13 mouse cellular contexts compared by ENCODE assay signal in the genomic region with DNA sequence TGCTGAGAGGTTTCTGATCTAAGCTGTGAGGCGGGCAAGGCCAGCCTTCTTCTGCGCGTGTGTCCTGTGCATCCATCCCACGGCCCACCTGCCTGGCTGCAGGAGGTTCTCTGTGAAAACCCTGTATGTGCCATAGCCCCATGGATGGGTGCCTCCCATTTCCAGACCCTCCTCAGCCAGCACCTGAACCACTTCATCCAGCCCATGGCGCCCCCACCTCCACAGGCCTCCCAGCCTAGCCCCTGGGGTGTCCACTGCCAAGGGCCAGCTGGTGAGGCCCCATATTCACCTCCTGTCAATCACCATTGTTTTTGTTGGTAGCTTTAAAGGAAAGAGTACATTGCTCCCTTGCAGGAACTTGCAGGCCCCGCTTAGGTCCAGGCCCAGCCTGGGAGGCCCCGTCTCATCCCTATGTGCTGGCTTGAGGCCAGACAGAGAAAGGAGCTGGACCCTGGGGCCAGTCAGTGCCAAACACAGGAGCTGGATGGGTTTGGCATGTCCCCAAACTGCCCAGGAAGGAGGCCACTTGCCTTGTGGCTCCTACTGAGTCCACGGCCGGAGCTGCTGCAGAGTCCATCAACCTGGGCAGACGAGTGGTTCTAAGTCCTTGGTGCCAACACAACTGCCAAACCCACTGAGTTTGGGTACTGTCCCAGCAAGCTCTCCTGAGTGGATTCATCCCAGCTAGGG. TPM values are rescaled to one million over a fixed set of nuclear protein-coding genes. Genes with fewer than 3 reads are reported as not detected.
A peak's percentile ranks its signal among the peaks of the same experiment; 100 is the strongest.
DNase-seq lines count a peak whose midpoint lies in the region; ATAC-seq lines count a peak whose summit lies in the region.
"Had no signal": no experiment of that assay in that cellular context is flagged by ENCODE, and none has a peak within 500 bp of the region (broad histone marks: within the 10 kb centered on the region; RNA-seq: fewer than 3 reads in every experiment).

No protein-coding gene starts in this region.

- H3K36me3 ChIP-seq in embryonic facial prominence, embryonic 13.5 days, result peaks cover 52% of the 10 kb centered on the region
- peaks cover 31% of the 10 kb centered on the region for H3K36me3 ChIP-seq in embryonic facial prominence, embryonic 10.5 days (replicated peaks)
- H3K36me3 ChIP-seq in heart, embryonic 13.5 days, result peaks cover 22% of the 10 kb centered on the region
- H3K36me3 ChIP-seq: G1E had no signal

- peak overlapping the region; percentile 32; the same call in 1 of the 2 replicates for H3K9ac ChIP-seq in embryonic facial prominence, embryonic 13.5 days
- H3K9ac ChIP-seq in heart, embryonic 13.5 days, result peak overlapping the region; percentile 58; the same call in 1 of the 2 replicates

- H3K4me2 ChIP-seq in embryonic facial prominence, embryonic 13.5 days, result no peak overlapping the region
- H3K4me2 ChIP-seq in heart, embryonic 13.5 days, result no peak overlapping the region

- no peaks in the 10 kb centered on the region for H3K27me3 ChIP-seq in embryonic facial prominence, embryonic 13.5 days
- H3K27me3 ChIP-seq in embryonic facial prominence, embryonic 10.5 days (replicated peaks; ENCODE audit: low read depth, poor library complexity, severe bottlenecking), result no peaks in the 10 kb centered on the region
- 0 out of 2 replicates have a peak, but pooled peaks cover under 1% of the 10 kb centered on the region for H3K27me3 ChIP-seq in heart, embryonic 13.5 days (replicated peaks)

- H3K4me3 ChIP-seq in embryonic facial prominence, embryonic 13.5 days, result no peak overlapping the region
- H3K4me3 ChIP-seq in embryonic facial prominence, embryonic 10.5 days, result no peak overlapping the region
- H3K4me3 ChIP-seq in heart, embryonic 13.5 days, result no peak overlapping the region

- 88% methylated on average over 10 of the region's 10 CpGs for whole genome bisulfite sequencing in embryonic facial prominence, embryonic 13.5 days
- 90% methylated on average over 10 of the region's 10 CpGs for WGBS in embryonic facial prominence, embryonic 10.5 days
- 74% methylated on average over 10 of the region's 10 CpGs for WGBS in heart, embryonic 13.5 days

- peaks cover 24% of the 10 kb centered on the region for H3K4me1 ChIP-seq in embryonic facial prominence, embryonic 13.5 days
- H3K4me1 ChIP-seq in embryonic facial prominence, embryonic 10.5 days, result peaks cover 50% of the 10 kb centered on the region
- peaks cover 34% of the 10 kb centered on the region for H3K4me1 ChIP-seq in heart, embryonic 13.5 days

- no peak for DNase-seq in embryonic facial prominence, embryonic 10.5 days (ENCODE audit: low spot score)
- no peak for DNase-seq in heart, adult 18-20 months
- DNase-seq in left cerebral cortex, postnatal 4 days, result peak; percentile 63
- no peak for DNase-seq in left cerebral cortex, adult 18-20 months (ENCODE audit: low spot score in 2 of 2)
- peak; percentile 34 for DNase-seq in MN1 (ENCODE audit: low spot score)
- DNase-seq in urinary bladder, postnatal 10 days (ENCODE audit: low spot score), result no peak
- DNase-seq: B cell, adult 2 months; lung, adult 18-20 months had no signal

- no peak overlapping the region for H3K27ac ChIP-seq in embryonic facial prominence, embryonic 13.5 days
- H3K27ac ChIP-seq in embryonic facial prominence, embryonic 10.5 days (replicated peaks), result no peak overlapping the region
- no peak overlapping the region for H3K27ac ChIP-seq in heart, embryonic 13.5 days (replicated peaks)

- no peaks in the 10 kb centered on the region for H3K9me3 ChIP-seq in embryonic facial prominence, embryonic 13.5 days
- no peaks in the 10 kb centered on the region for H3K9me3 ChIP-seq in embryonic facial prominence, embryonic 10.5 days
- H3K9me3 ChIP-seq in heart, embryonic 13.5 days, result no peaks in the 10 kb centered on the region
- H3K9me3 ChIP-seq: G1E had no signal

- intact Hi-C loops in left cerebral cortex, postnatal 4 days (cut with DNase I), result no loop called here

- no peak for ATAC-seq in embryonic facial prominence, embryonic 13.5 days (ENCODE audit: insufficient number of reproducible peaks, insufficient read depth, low FRiP score, low TSS enrichment, low read depth)
- no peak for ATAC-seq in heart, embryonic 13.5 days (ENCODE audit: extremely low read depth, insufficient number of reproducible peaks, low FRiP score, low TSS enrichment)

RNA-seq across cellular contexts. Expression of a gene that starts 15.4 kb away (rescaled TPM):
- 6.1 and 7.3 TPM in 2 replicates for polyA plus RNA-seq in embryonic facial prominence, embryonic 13.5 days (2015; fragmentation: Nextera tagmentation; extraction: Ambion mirVana)
- polyA plus RNA-seq in embryonic facial prominence, embryonic 10.5 days (2016; fragmentation: Nextera tagmentation; extraction: Ambion mirVana), result 3.9 and 4.6 TPM in 2 replicates
- polyA plus RNA-seq in heart, embryonic 13.5 days (2015; fragmentation: Nextera tagmentation; extraction: Ambion mirVana), result 5.5 and 7.0 TPM in 2 replicates
- 1 to 10 TPM; 6.0 to 7.8 TPM for total RNA-seq in heart, adult 18-20 months (2021)
- total RNA-seq in left cerebral cortex, postnatal 4 days (2021), result 1 to 10 TPM; 6.2 to 6.6 TPM
- 1 to 10 TPM; 9.7 to 10.0 TPM for total RNA-seq in left cerebral cortex, adult 18-20 months (2021)

RNA-seq across cellular contexts. Expression of a gene that starts 24.8 kb away (rescaled TPM):
- 13.8 and 16.7 TPM in 2 replicates for polyA plus RNA-seq in embryonic facial prominence, embryonic 13.5 days (2015; fragmentation: Nextera tagmentation; extraction: Ambion mirVana)
- 9.7 and 10.6 TPM in 2 replicates for polyA plus RNA-seq in embryonic facial prominence, embryonic 10.5 days (2016; fragmentation: Nextera tagmentation; extraction: Ambion mirVana)
- polyA plus RNA-seq in heart, embryonic 13.5 days (2015; fragmentation: Nextera tagmentation; extraction: Ambion mirVana), result 4.0 and 4.3 TPM in 2 replicates
- 10 to 100 TPM; 10.1 to 11.1 TPM for total RNA-seq in heart, adult 18-20 months (2021)
- total RNA-seq in left cerebral cortex, postnatal 4 days (2021), result 100 to 1,000 TPM; 183 to 185 TPM
- 100 to 1,000 TPM; 267 to 284 TPM for total RNA-seq in left cerebral cortex, adult 18-20 months (2021)
- polyA plus RNA-seq: G1E had no signal

RNA-seq across cellular contexts. Expression of a gene that starts 57.4 kb away (rescaled TPM):
- polyA plus RNA-seq in embryonic facial prominence, embryonic 13.5 days (2015; fragmentation: Nextera tagmentation; extraction: Ambion mirVana), result 0.95 and 1.2 TPM in 2 replicates
- 0.04 and 0.20 TPM in 2 replicates for polyA plus RNA-seq in embryonic facial prominence, embryonic 10.5 days (2016; fragmentation: Nextera tagmentation; extraction: Ambion mirVana)
- 1.1 and 1.2 TPM in 2 replicates for polyA plus RNA-seq in heart, embryonic 13.5 days (2015; fragmentation: Nextera tagmentation; extraction: Ambion mirVana)
- 10 to 100 TPM; 15.3 to 16.6 TPM for total RNA-seq in heart, adult 18-20 months (2021)
- 10 to 100 TPM; 28.1 to 28.2 TPM for total RNA-seq in left cerebral cortex, postnatal 4 days (2021)
- total RNA-seq in left cerebral cortex, adult 18-20 months (2021), result 1 to 10 TPM; 5.8 to 6.6 TPM
- total RNA-seq: common myeloid progenitor, adult 5-6 weeks; megakaryocyte progenitor cell, adult 5-6 weeks had no signal

Comparison
In these comparisons a context has a peak if more than half of its experiments do, and no peak if none do; other contexts are left out.
1. DNase-seq: peak in left cerebral cortex, postnatal 4 days (single experiment) and MN1 (single experiment); none in embryonic facial prominence, embryonic 10.5 days (single experiment), heart, adult 18-20 months (0 of 2), left cerebral cortex, adult 18-20 months (0 of 2) and urinary bladder, postnatal 10 days (single experiment).
2. RNA of a gene that starts 24.8 kb away (total RNA-seq): 267 to 284 TPM in left cerebral cortex, adult 18-20 months and 183 to 185 TPM in left cerebral cortex, postnatal 4 days; 10.1 to 11.1 TPM in heart, adult 18-20 months; every median in the first group is over 10 times any median in the second.